Mouse (Mus musculus): ENCODE results near the gene Kdelr1.
"Not testable (repeated sequence)": the region's sequence is repeated elsewhere in the genome, so short reads cannot be mapped to it uniquely, and the experiment has no call there.

The Kdelr1 gene

DNA sequence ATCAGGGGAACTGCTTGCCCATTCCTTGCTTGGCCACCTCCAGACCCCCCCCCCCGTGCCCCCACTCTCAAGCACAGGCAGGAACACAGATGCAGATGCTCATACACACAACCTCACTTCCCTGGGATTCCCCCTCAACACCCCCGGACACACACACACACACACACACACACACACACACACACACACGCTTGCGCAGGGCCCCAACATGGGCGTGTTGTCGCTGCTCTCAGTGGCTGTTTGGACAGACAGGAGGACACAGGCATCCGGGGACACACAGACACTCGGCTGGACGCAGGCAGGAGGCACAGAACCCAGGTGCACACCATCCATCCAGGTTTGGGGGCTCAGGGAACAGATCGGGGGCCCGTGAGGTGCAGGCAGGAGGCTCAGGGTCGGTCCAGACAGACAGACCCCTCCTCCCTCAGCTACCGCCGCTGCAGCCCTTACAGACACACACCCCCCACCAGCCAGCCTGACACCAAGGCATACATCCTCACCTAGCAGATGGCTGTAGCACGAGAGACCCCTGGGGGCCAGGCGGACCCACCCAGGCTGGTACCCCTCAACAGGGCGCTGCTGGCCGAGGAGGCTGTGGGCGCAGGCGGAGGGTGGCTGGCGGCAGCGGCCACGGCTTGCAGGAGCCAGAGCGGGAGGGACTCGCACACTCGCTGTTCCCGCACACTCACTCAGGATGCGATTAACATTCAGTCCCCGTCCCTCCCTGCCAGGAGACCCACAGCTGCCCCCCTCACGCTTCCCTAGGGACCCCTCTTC lies 2.1 kb upstream of the Kdelr1 start:
- peak; percentile 44 for DNase-seq

DNA sequence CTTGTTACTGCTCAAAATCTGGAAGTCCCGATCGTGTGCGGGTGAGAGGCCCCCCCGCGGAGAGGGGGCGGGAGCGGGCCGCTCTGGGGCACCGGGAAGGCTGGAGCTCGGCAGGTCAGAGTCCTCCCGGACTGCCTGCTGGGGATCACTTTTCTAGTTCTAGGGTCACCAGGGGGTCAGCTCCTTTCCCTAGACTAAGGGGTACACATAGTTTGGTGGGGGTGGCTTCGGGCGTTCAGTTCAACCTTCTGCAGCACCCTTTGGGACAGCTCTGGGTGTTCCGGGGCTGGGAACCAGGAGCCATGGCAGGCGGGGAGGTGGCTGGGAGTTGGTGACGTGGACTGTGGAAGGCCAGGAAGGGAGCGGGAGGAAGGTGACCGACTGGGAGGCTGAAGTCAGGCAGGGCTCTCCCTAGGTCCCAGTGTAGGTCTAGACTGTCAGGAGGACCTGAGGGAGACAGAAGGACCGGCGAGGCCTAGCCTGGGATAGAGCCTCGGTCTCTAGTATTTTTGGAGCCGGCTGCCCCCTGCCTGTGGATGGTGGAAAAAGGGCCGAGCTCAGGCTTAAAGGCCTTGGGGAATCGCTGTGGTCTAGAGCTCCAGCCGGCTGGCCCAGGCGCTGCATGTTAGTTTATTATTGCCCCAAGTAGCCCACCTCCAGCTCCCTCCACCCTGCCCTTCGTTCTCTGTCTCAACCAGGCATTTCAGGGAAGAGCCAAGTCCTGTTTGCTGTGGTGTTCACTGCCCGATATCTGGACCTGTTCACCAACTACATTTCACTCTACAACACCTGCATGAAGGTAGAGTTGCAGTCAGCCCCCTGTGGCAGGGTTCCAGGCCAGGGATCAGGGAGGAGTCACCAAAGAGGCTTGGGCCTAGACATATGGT lies 732 bp downstream of the Kdelr1 start:
- peak; percentile 46 for DNase-seq

DNA sequence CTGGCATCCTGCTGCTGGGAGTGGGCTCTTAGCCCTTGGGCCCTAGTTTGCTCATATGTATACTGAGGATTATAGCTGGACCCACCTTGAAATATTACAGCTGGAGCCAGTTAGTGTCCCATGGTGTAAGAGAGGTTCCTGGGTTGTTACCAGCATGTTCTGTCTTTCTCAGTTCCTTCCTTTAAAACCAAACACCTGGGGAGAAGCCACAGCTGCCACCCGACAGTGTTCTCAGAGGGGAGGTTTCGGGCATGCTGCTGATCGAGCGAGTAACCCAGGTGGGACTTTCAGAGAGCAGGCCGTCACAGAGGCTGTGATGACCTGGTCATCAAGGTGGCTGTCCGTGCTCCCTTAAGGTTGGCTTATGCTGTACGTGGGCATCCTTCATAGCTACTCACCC lies 4.3 kb downstream of the Kdelr1 start:
- no peak for DNase-seq

DNA sequence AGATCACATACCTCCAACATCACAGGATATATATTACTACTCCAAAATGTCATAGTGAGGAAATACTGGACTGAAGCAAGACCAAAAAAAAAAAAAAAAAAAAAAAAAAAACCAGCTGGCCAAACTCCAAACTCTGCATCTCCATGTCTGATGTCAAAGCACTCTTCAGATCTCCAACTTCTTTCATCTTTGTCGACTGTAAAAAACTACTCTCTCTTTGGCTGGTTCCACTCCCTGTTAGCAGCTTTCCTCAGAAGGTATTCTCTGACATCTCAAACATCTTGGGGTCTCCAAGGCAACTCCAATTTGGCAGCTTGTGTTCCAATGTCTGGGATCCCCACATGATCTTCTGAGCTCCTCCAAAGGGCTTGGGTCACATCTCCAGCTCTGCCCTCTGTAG lies 5.7 kb downstream of the Kdelr1 start, which contains the start of gene Grin2d:
Gene Grin2d (minus strand): TSS at position 101 of the 400 bp plus-strand sequence.
- DNase-seq: not testable (repeated sequence)

DNA sequence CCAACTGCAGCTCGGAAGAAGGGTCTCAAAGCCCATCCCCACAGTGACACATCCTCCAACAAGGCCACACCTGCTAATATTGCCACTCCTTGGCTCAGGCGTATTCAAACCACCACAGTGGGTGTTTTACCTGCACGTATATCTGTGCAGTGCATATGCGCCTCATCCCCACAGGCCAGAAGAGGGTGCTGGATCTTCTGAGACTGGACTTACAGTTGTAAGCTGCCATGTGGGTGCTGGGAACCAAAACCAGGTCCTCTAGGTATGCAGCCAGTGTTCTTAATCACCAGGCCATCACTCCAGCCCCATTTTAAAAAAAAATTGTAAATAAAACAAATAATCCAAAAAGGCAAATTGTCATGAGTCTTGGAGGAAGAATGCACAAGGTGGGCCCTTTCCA lies 8.0 kb downstream of the Kdelr1 start:
- DNase-seq: no peak

DNA sequence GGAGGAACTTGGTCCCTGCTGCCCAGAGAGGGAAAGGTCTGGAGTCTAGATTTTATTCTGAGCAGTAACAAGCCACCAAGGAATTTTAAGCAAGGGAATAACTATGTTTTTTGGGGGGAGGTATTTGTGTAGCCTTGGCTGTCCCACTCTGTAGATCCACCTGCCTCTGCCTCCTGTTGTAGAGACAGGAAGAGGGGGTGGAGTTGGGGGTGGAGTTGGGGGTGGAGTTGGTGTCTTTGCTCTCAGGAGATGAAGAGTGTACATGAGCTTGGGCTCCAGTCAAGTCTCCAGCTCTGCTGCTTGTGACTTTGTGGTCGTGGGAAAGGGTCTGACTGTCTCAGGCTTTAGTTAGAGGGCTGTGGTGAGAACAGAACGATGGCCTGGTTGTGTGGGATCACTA lies 8.4 kb downstream of the Kdelr1 start:
- no peak for DNase-seq

- DNase-seq: no peak
Observed at GRCm38 (mm10) chr7:45887246-45887645, 14.7 kb downstream of the Kdelr1 start.

- no peak for DNase-seq
Observed at GRCm38 (mm10) chr7:45892651-45893050, 20.1 kb downstream of the Kdelr1 start.

GRCm38 (mm10) chr7:45895931-45896516 lies 23.5 kb downstream of the Kdelr1 start:
- no peak for DNase-seq

DNA sequence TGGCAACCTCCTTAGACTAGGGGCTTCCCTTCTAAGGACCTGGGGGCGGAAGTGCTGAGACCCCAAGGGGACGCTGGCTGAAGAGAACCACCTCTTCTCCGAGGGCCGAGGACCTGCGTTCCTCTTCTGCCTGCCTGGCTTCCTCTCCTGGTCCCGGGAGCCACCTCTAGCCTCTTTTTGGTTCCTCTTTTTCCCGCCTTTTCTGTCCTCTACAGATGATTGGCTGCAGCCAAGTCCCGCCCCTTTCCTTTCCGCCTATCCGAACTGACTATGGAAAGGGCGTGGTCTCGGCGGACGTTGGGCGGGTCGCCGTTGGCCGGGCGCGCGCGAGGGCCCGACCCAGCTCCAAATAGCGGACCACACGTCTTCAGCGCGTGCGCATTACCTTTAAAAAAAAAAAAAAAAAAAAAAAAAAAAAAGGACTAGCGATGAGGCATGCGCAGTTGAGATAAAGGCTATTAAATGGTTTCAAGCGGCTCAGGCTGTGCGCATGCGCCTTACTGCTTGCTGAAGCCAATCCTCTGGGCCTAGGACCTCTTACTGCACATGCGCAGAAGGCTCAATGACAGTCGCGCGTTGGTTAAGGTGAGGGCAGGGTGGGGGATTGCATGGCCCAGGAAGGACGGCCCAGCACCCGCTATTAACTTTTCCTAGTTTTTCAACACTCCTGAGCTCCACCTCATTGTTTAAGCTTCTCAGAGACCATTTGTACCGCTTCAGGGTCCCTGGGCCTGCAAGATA lies 24.1 kb downstream of the Kdelr1 start, which contains the start of the genes Syngr4 and Tmem143:
Gene Syngr4 (minus strand): TSS at position 198 of the 741 bp plus-strand sequence.
Gene Tmem143 (plus strand): TSS at position 425 of the 741 bp plus-strand sequence.
- DNase-seq: peak; percentile 97

DNA sequence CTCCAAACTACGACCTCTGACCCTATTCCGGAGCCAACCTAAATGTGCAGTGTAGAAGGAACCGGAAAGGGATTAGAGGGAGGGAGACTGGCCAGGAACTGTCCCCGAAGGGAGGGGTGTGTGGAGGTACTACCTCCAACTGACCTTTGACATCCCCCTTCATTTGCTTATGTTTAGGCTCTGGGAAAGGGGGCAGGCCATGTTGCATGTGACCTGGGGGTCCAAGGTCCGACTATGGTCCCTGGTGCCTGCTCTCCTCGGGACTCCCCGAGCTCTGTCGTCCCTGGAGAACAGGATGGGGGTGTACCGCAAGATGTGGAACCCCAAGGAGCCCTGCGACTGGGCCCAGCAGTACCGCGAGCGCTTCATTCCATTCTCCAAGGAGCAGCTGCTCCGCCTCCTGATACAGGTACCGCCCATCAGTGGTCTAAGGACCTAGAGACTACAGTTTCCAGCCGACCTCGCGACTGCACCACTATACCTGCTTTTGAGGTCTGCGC lies 24.7 kb downstream of the Kdelr1 start:
- DNase-seq: peak; percentile 53

DNA sequence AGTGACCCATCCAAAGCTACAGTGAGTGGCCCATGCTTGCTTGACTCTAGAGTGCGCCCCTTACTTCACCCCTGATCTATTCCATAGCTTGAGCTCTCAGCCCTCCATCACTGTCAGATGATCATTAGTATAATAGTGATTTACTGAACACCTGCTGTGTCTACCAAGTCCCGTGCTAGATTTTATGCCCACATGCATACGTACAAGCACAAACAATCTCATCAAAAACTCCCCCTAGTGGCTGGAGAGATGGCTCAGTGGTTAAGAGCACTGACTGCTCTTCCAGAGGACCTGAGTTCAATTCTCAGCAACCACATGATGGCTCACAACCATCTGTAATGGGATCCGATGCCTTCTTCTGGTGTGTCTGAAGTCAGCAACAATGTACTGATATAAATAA lies 25.6 kb downstream of the Kdelr1 start:
- not testable (repeated sequence) for DNase-seq

DNA sequence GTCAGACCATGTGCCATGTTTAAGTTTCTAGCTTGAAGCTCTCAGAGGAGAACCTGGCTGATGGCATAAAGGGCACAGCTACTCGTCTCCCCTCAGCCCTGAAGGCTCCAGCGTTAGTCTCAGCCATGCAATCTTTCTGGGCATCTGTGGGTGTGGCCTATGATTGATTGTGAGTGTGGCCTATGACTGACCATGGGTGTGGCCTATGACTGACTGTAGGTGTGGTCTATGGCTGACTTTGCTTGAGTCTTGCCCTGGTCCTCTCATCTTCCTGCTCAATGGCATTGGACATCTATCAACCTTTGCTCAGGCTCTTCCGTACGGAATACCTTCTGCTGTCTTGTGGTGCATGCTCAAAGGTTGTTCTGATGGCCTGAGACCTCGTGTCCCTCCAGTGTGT lies 29.0 kb downstream of the Kdelr1 start:
- no peak for DNase-seq

DNA sequence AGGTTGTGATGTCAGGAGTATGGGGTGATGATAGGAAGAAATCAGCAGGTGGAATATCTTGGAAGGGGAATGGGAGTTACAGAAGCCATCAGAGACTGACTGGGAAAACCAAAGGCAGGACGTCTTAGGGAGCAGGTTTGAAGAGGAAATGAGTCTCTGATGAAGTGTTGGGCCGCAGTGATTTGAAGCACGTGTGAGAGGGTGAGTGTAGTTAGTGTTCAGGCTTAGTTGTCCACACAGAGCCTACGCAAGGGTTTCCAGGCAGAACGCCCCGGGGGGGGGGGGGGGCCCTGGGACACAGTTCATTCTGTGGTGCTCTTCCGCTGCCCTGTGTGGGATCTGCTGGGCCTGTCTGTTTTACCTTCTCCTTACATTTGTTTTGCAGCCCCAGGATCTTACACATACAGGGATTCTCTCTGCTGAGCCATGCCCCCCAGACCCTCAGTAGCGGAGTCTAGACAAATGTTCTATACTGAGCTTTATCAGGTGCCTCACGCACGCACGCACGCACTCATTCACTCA lies 30.0 kb downstream of the Kdelr1 start:
- no peak for DNase-seq

DNA sequence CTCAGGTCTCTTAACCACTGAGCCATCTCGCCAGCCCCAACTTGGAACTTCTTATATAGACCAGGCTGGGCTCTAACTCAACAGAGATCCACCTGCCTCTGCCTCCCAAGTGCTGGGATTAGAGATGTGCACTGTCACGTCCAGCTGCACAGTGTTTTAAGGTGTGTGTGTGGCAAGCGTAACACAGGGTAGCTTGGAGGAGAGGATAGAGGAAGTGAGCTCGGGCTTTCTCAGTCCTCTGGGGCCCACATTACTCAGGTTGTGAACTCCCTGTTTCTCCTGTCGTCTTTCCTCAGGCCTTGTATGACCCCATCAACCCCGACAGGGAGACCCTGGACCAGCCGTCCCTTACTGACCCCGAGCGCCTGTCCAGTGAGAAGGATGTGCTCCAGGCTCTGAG lies 34.0 kb downstream of the Kdelr1 start:
- no peak for DNase-seq

- DNase-seq: no peak
Observed at GRCm38 (mm10) chr7:45908384-45908783, 35.8 kb downstream of the Kdelr1 start.

- no peak for DNase-seq
Observed at GRCm38 (mm10) chr7:45909145-45909544, 36.6 kb downstream of the Kdelr1 start.

GRCm38 (mm10) chr7:45914067-45914466 lies 41.5 kb downstream of the Kdelr1 start:
- no peak for DNase-seq

DNA sequence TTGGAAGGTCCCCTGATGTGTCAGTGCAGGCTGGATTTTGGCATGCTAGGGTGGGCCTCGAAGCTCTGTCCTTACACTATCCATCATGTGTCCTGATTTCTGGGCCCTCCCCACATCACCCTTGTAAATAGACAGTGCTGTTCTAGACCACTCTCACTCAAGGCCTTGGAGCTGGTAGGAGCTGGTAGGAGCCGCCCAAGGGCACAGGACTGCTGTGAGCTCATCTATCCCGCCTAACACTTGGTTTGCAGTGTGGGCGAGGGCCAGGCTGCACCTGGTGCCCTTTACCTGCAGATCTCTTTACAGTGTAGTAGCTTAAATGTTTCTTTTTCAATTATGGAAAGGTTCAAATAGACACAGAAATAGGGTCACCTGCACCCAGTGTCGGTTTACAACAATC lies 42.4 kb downstream of the Kdelr1 start:
- no peak for DNase-seq

GRCm38 (mm10) chr7:45916056-45917003 lies 43.8 kb downstream of the Kdelr1 start:
- peak; percentile 58 for DNase-seq

Data from right cerebral cortex, postnatal 14 days (tissue).